In genomic region chr5:136312566-136312965, GRCm38 (mm10) we compare ENCODE assay signal across 14 mouse cellular contexts.
A peak's percentile ranks its signal among the peaks of the same experiment; 100 is the strongest.
DNase-seq lines count a peak whose midpoint lies in the region; ATAC-seq and TF ChIP-seq lines count a peak whose summit lies in the region.
"Had no signal": no experiment of that assay in that cellular context is flagged by ENCODE, and none has a peak within 500 bp of the region (broad histone marks: within the 10 kb centered on the region; RNA-seq: fewer than 3 reads in every experiment).

No protein-coding gene starts in this region.

- H3K9me3 ChIP-seq in heart, postnatal 0 days (replicated peaks; ENCODE audit: control insufficient read depth, low read length): no peaks in the 10 kb centered on the region
- H3K9me3 ChIP-seq: limb, embryonic 13.5 days; neural tube, embryonic 13.5 days had no signal

- H3K4me1 ChIP-seq in heart, postnatal 0 days (ENCODE audit: control insufficient read depth, insufficient read depth): no peaks in the 10 kb centered on the region
- H3K4me1 ChIP-seq in cerebellum, adult 2 months (ENCODE audit: control insufficient read depth, insufficient read depth, low read length): peaks cover 8% of the 10 kb centered on the region; the same call in 1 of the 2 replicates
- H3K4me1 ChIP-seq: limb, embryonic 13.5 days; neural tube, embryonic 13.5 days had no signal

- no peaks in the 10 kb centered on the region for H3K27me3 ChIP-seq in heart, postnatal 0 days (ENCODE audit: control insufficient read depth, insufficient read depth, low read length)
- no peaks in the 10 kb centered on the region for H3K27me3 ChIP-seq in cerebellum, adult 2 months (ENCODE audit: control insufficient read depth, insufficient read depth, low read length)
- H3K27me3 ChIP-seq: limb, embryonic 13.5 days; neural tube, embryonic 13.5 days had no signal

- TF ChIP-seq CTCF in heart, postnatal 0 days (IDR thresholded peaks at IDR 0.05; ENCODE audit: low read depth): no peak
- no peak for TF ChIP-seq CTCF in cerebellum, adult 2 months (IDR thresholded peaks at IDR 0.05; ENCODE audit: borderline replicate concordance, insufficient read depth, low read depth, low read length)
- no peak for TF ChIP-seq CTCF in gastrocnemius, adult 2 months (IDR thresholded peaks at IDR 0.05)

- TF ChIP-seq POLR2A in cerebellum, adult 2 months (IDR thresholded peaks at IDR 0.05; ENCODE audit: borderline replicate concordance, insufficient read depth, low read length): no peak

- intact Hi-C loops in gastrocnemius, adult 2 months (cut with DNase I): no loop called here

- no peak overlapping the region for H3K4me3 ChIP-seq in heart, postnatal 0 days (ENCODE audit: low read depth, low read length)
- H3K4me3 ChIP-seq in cerebellum, adult 2 months (replicated peaks; ENCODE audit: insufficient read depth, low read depth, low read length): no peak overlapping the region
- H3K4me3 ChIP-seq in gastrocnemius, adult 2 months: no peak overlapping the region
- H3K4me3 ChIP-seq: limb, embryonic 13.5 days; neural tube, embryonic 13.5 days had no signal

- DNase-seq in heart, postnatal 0 days (ENCODE audit: low spot score): no peak
- DNase-seq in heart, adult 18-20 months: no peak
- peak; percentile 21 for DNase-seq in lung, postnatal 14 days
- no peak for DNase-seq in lung, postnatal 36 days
- DNase-seq in cerebellum, adult 2 months: peak; percentile 62 to 72
- DNase-seq in gastrocnemius, adult 2 months: peak; percentile 75
- DNase-seq in adrenal gland, adult 8-10 months: no peak
- DNase-seq: liver, postnatal 0 days; thymus, postnatal 25 days had no signal

- H3K36me3 ChIP-seq in heart, postnatal 0 days (replicated peaks; ENCODE audit: control insufficient read depth, insufficient read depth, low read length): peaks cover 92% of the 10 kb centered on the region

- TF ChIP-seq EP300 in heart, postnatal 0 days (IDR thresholded peaks at IDR 0.05; ENCODE audit: low read depth): 0 out of 2 replicates have a peak, but pooled peaks have one; percentile 11

- no peak overlapping the region for H3K4me2 ChIP-seq in heart, postnatal 0 days (ENCODE audit: low read depth, low read length)
- H3K4me2 ChIP-seq: limb, embryonic 13.5 days; neural tube, embryonic 13.5 days had no signal

- H3K9ac ChIP-seq in heart, postnatal 0 days (replicated peaks; ENCODE audit: low read depth, low read length): no peak overlapping the region
- H3K9ac ChIP-seq: limb, embryonic 13.5 days; liver, postnatal 0 days; neural tube, embryonic 13.5 days had no signal

- ATAC-seq in heart, postnatal 0 days (ENCODE audit: insufficient read depth, low read depth): no peak; the same call in 1 of the 2 replicates
- no peak for ATAC-seq in granulocyte monocyte progenitor cell, adult 5-6 weeks (replicated peaks; ENCODE audit: poor library complexity, severe bottlenecking)
- ATAC-seq: forebrain, embryonic 16.5 days; hindbrain, embryonic 16.5 days; liver, postnatal 0 days had no signal

- WGBS in heart, postnatal 0 days: 91% methylated on average over 14 of the region's 14 CpGs
- WGBS in cerebellum, adult 2 months: 39% methylated on average over 14 of the region's 14 CpGs

- H3K27ac ChIP-seq in heart, postnatal 0 days (ENCODE audit: low read depth): peak overlapping the region; percentile 60
- no peak overlapping the region for H3K27ac ChIP-seq in cerebellum, adult 2 months (ENCODE audit: insufficient read depth, low read length)
- H3K27ac ChIP-seq in gastrocnemius, adult 2 months: 0 out of 2 replicates have a peak overlapping the region, but pooled peaks have one; percentile 20
- H3K27ac ChIP-seq: limb, embryonic 13.5 days; neural tube, embryonic 13.5 days had no signal

Comparison
In these comparisons a context has a peak if more than half of its experiments do, and no peak if none do; other contexts are left out.
1. DNase-seq: peak in lung, postnatal 14 days (single experiment), cerebellum, adult 2 months (2 of 2) and gastrocnemius, adult 2 months (single experiment); none in heart, postnatal 0 days (single experiment), heart, adult 18-20 months (0 of 2), lung, postnatal 36 days (single experiment) and adrenal gland, adult 8-10 months (single experiment).